Comparison of ENCODE assay signal across 23 mouse cellular contexts in the genomic region with DNA sequence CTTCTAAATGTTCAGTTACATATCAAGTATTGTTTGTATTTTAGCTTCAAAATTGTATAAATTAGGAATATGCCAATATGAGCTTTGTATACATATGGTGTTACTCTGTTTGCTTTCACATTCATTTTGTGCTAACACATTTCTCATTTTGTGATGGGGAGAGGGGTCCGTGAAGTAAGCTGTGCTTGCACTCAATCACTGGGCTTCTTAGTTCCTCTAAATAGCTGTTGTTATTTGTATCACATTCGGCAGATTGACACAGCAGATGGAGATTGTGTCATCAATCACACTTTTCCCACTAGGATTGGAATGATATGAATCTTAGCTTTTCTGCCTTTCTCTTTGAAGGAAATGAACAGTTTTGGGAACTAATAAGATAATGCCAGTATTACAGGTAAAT. TPM values are rescaled to one million over a fixed set of nuclear protein-coding genes. Genes with fewer than 3 reads are reported as not detected.
"Had no signal": no experiment of that assay in that cellular context is flagged by ENCODE, and none has a peak within 500 bp of the region (broad histone marks: within the 10 kb centered on the region; RNA-seq: fewer than 3 reads in every experiment).

No protein-coding gene starts in this region.

- H3K27ac ChIP-seq: intestine, embryonic 15.5 days; limb, embryonic 13.5 days; liver, embryonic 14.5 days; midbrain, embryonic 13.5 days; neural tube, embryonic 12.5 days; stomach, embryonic 15.5 days had no signal

- H3K4me3 ChIP-seq: intestine, embryonic 15.5 days; limb, embryonic 13.5 days; midbrain, embryonic 13.5 days; neural tube, embryonic 12.5 days; stomach, embryonic 15.5 days had no signal

- H3K9me3 ChIP-seq: intestine, embryonic 15.5 days; limb, embryonic 13.5 days; midbrain, embryonic 13.5 days; neural tube, embryonic 12.5 days; stomach, embryonic 15.5 days had no signal

- ATAC-seq: intestine, embryonic 15.5 days; lung, postnatal 0 days; midbrain, embryonic 13.5 days had no signal

- H3K9ac ChIP-seq: intestine, embryonic 15.5 days; limb, embryonic 13.5 days; liver, embryonic 14.5 days; midbrain, embryonic 13.5 days; neural tube, embryonic 12.5 days; stomach, embryonic 15.5 days had no signal

- H3K27me3 ChIP-seq: intestine, embryonic 15.5 days; limb, embryonic 13.5 days; midbrain, embryonic 13.5 days; neural tube, embryonic 12.5 days; stomach, embryonic 15.5 days had no signal

- H3K4me1 ChIP-seq: intestine, embryonic 15.5 days; limb, embryonic 13.5 days; midbrain, embryonic 13.5 days; neural tube, embryonic 12.5 days; stomach, embryonic 15.5 days had no signal

- H3K36me3 ChIP-seq: intestine, embryonic 15.5 days; limb, embryonic 13.5 days; midbrain, embryonic 13.5 days; neural tube, embryonic 12.5 days; stomach, embryonic 15.5 days had no signal

- DNase-seq: kidney, adult 18-20 months; kidney, postnatal 10 days; kidney, postnatal 4 days; left cerebral cortex, postnatal 4 days; lung, adult 2 months; lung, postnatal 36 days; thymus, adult 2 months; thymus, postnatal 25 days had no signal

- H3K4me2 ChIP-seq: intestine, embryonic 15.5 days; limb, embryonic 13.5 days; midbrain, embryonic 13.5 days; neural tube, embryonic 12.5 days; stomach, embryonic 15.5 days had no signal

RNA-seq across cellular contexts. Expression of a gene that starts 21.5 kb away (rescaled TPM):
- total RNA-seq: left cerebral cortex, adult 18-20 months; left cerebral cortex, postnatal 10 days; left cerebral cortex, postnatal 4 days; liver, adult 2 months; megakaryocyte progenitor cell, adult 5-6 weeks; monocyte, adult 5-6 weeks; neutrophil, adult 5-6 weeks had no signal
- polyA plus RNA-seq: intestine, embryonic 15.5 days; kidney, embryonic 14.5 days; limb, embryonic 13.5 days; liver, adult 2 months; liver, embryonic 14.5 days; lung, adult 2 months; lung, postnatal 0 days; midbrain, embryonic 13.5 days; neural tube, embryonic 12.5 days; spleen, adult 2 months; stomach, embryonic 15.5 days; thymus, adult 2 months had no signal
